Mouse (Mus musculus) hindbrain, embryonic 16.5 days (tissue): ENCODE measurements at regions not wholly inside any gene's neighbourhood (a gene's known extent, or its start where the extent isn't known, plus 50 kb on each side); places are given as distances from the start of the nearest gene placed in this dataset.
A peak's percentile ranks its signal among the peaks of the same experiment; 100 is the strongest.

ENCODE experiments used
- ATAC-seq: fragments of 200-750 bp; cut with Nextera tagmentation; 2 replicates; pipeline ENCODE4 v1.8.0; 2017; ENCODE audit warnings: moderate TSS enrichment, moderate library complexity
- H3K27ac ChIP-seq: fragments of 300-500 bp; sonication (generic); 2 replicates; pipeline ENCODE4 v1.5.1; 2014; ENCODE audit warnings: low read depth, mild to moderate bottlenecking, control low read depth, low read length, moderate library complexity
- H3K27me3 ChIP-seq: fragments of 300-500 bp; sonication (generic); replicated peaks from 2 replicates; pipeline ENCODE4 v1.6.1; 2014; ENCODE audit warnings: low read length; ENCODE audit not compliant: control insufficient read depth, insufficient read depth
- H3K36me3 ChIP-seq: fragments of 300-500 bp; sonication (generic); 2 replicates; pipeline ENCODE4 v1.6.1; 2014; ENCODE audit warnings: mild to moderate bottlenecking, low read length, moderate library complexity, mixed read lengths; ENCODE audit not compliant: control insufficient read depth, insufficient read depth
- H3K4me1 ChIP-seq: fragments of 300-500 bp; sonication (generic); 2 replicates; pipeline ENCODE4 v1.6.1; 2014; ENCODE audit warnings: low read depth, low read length; ENCODE audit not compliant: control insufficient read depth, insufficient read depth
- H3K4me2 ChIP-seq: fragments of 300-500 bp; sonication (generic); 2 replicates; pipeline ENCODE4 v1.6.1; 2014; ENCODE audit warnings: mild to moderate bottlenecking, low read length, control low read depth, moderate library complexity
- H3K4me3 ChIP-seq: fragments of 300-500 bp; sonication (generic); 2 replicates; pipeline ENCODE4 v1.5.1; 2014; ENCODE audit warnings: mild to moderate bottlenecking, low read length, control low read depth, moderate library complexity
- H3K9ac ChIP-seq: fragments of 300-500 bp; sonication (generic); 2 replicates; pipeline ENCODE4 v1.6.1; 2014; ENCODE audit warnings: low read depth, mild to moderate bottlenecking, control low read depth, low read length, moderate library complexity
- H3K9me3 ChIP-seq: fragments of 300-500 bp; sonication (generic); 2 replicates; pipeline ENCODE4 v1.6.1; 2014; ENCODE audit warnings: mild to moderate bottlenecking, low read length, moderate library complexity; ENCODE audit not compliant: control insufficient read depth
- WGBS: fragments of 180-500 bp; shearing (Covaris S2); extraction: QIAGEN DNeasy Blood & Tissue Kit; methylation state at CpG from one replicate; pipeline ENCODE4 v1.1.7; 2014; 5-methylcytosine and 5-hydroxymethylcytosine counted together

- 33% methylated on average over 14 of the region's 14 CpGs for WGBS
- Histone ChIP-seq H3K4me1 (no peaks in the 10 kb centered on the region; the same call in none of the 2 replicates), H3K27ac (peak overlapping the region; percentile 69), H3K36me3 (no peaks in the 10 kb centered on the region), H3K27me3 (no peaks in the 10 kb centered on the region), H3K9ac (no peak overlapping the region), H3K4me2 (0 out of 2 replicates have a peak overlapping the region, but pooled peaks have one; percentile 2), H3K9me3 (no peaks in the 10 kb centered on the region), H3K4me3 (no peak overlapping the region)
- ATAC-seq = peak; percentile 72
Observed at GRCm38 (mm10) chr9:115604968-115605682, 294.9 kb upstream of the Stt3b start.

GRCm38 (mm10) chr9:115607961-115608360 lies 297.7 kb upstream of the Stt3b start:
- no peak for ATAC-seq
- no peaks in the 10 kb centered on the region; the same call in none of the 2 replicates for H3K4me1 ChIP-seq
- H3K9me3 ChIP-seq = no peaks in the 10 kb centered on the region
- no peak overlapping the region for H3K4me3 ChIP-seq
- H3K27me3 ChIP-seq = no peaks in the 10 kb centered on the region
- no peaks in the 10 kb centered on the region for H3K36me3 ChIP-seq
- H3K27ac ChIP-seq = no peak overlapping the region
- 72% methylated on average over 2 of the region's 2 CpGs for WGBS
- no peak overlapping the region for H3K9ac ChIP-seq
- H3K4me2 ChIP-seq = no peak overlapping the region

GRCm38 (mm10) chr9:115608377-115608776 lies 298.2 kb upstream of the Stt3b start:
- Histone ChIP-seq H3K27me3 (no peaks in the 10 kb centered on the region), H3K4me2 (no peak overlapping the region), H3K9ac (no peak overlapping the region), H3K4me3 (no peak overlapping the region), H3K9me3 (no peaks in the 10 kb centered on the region), H3K36me3 (no peaks in the 10 kb centered on the region), H3K4me1 (no peaks in the 10 kb centered on the region; the same call in none of the 2 replicates), H3K27ac (no peak overlapping the region)
- 87% methylated on average over 5 of the region's 5 CpGs for WGBS
- ATAC-seq = no peak

- Histone ChIP-seq H3K27me3 (no peaks in the 10 kb centered on the region), H3K4me1 (no peaks in the 10 kb centered on the region; the same call in none of the 2 replicates), H3K27ac (no peak overlapping the region), H3K9ac (no peak overlapping the region), H3K4me2 (no peak overlapping the region), H3K36me3 (no peaks in the 10 kb centered on the region), H3K4me3 (no peak overlapping the region), H3K9me3 (no peaks in the 10 kb centered on the region)
- WGBS = 85% methylated on average over 5 of the region's 5 CpGs
- ATAC-seq = no peak
Observed at GRCm38 (mm10) chr9:115609904-115610303, 299.4 kb upstream of the Gadl1 start.

- H3K9me3 ChIP-seq = no peaks in the 10 kb centered on the region
- ATAC-seq = no peak
Observed at GRCm38 (mm10) chr9:115611713-115612112, 297.5 kb upstream of the Gadl1 start.

GRCm38 (mm10) chr9:115612908-115613307 lies 296.3 kb upstream of the Gadl1 start:
- WGBS = 90% methylated on average over 6 of the region's 6 CpGs
- H3K4me1 ChIP-seq = no peaks in the 10 kb centered on the region
- H3K4me3 ChIP-seq = no peak overlapping the region
- no peak overlapping the region for H3K27ac ChIP-seq
- no peak for ATAC-seq
- H3K36me3 ChIP-seq = no peaks in the 10 kb centered on the region
- H3K27me3 ChIP-seq = no peaks in the 10 kb centered on the region
- H3K9ac ChIP-seq = no peak overlapping the region
- H3K9me3 ChIP-seq = no peaks in the 10 kb centered on the region
- no peak overlapping the region for H3K4me2 ChIP-seq

More at GRCm38 (mm10) chr9:115611713-115612112, 297.5 kb upstream of the Gadl1 start:
- H3K27ac ChIP-seq = no peak overlapping the region
- H3K4me2 ChIP-seq = no peak overlapping the region
- no peaks in the 10 kb centered on the region for H3K27me3 ChIP-seq
- H3K4me3 ChIP-seq = no peak overlapping the region
- no peak overlapping the region for H3K9ac ChIP-seq
- 79% methylated on average over 5 of the region's 5 CpGs for WGBS
- no peaks in the 10 kb centered on the region for H3K36me3 ChIP-seq
- H3K4me1 ChIP-seq = no peaks in the 10 kb centered on the region

GRCm38 (mm10) chr9:115614007-115614406 lies 295.2 kb upstream of the Gadl1 start:
- no peak for ATAC-seq

GRCm38 (mm10) chr9:115617909-115618308 lies 291.3 kb upstream of the Gadl1 start:
- Histone ChIP-seq H3K4me1 (no peaks in the 10 kb centered on the region), H3K9ac (no peak overlapping the region), H3K4me3 (no peak overlapping the region), H3K27me3 (no peaks in the 10 kb centered on the region), H3K36me3 (no peaks in the 10 kb centered on the region), H3K4me2 (no peak overlapping the region), H3K27ac (no peak overlapping the region), H3K9me3 (no peaks in the 10 kb centered on the region)
- 80% methylated on average over 6 of the region's 6 CpGs for WGBS
- ATAC-seq = no peak

More at GRCm38 (mm10) chr9:115614007-115614406, 295.2 kb upstream of the Gadl1 start:
- no peaks in the 10 kb centered on the region for H3K9me3 ChIP-seq
- H3K36me3 ChIP-seq = no peaks in the 10 kb centered on the region
- H3K4me1 ChIP-seq = no peaks in the 10 kb centered on the region
- WGBS = 71% methylated on average over 2 of the region's 2 CpGs
- H3K4me3 ChIP-seq = no peak overlapping the region
- no peak overlapping the region for H3K4me2 ChIP-seq
- H3K27me3 ChIP-seq = no peaks in the 10 kb centered on the region
- no peak overlapping the region for H3K27ac ChIP-seq
- H3K9ac ChIP-seq = no peak overlapping the region

GRCm38 (mm10) chr9:115623948-115624347 lies 285.3 kb upstream of the Gadl1 start:
- no peak for ATAC-seq
- 63% methylated on average over 5 of the region's 5 CpGs for WGBS
- Histone ChIP-seq H3K4me1 (no peaks in the 10 kb centered on the region; the same call in 1 of the 2 replicates), H3K9me3 (no peaks in the 10 kb centered on the region), H3K4me2 (no peak overlapping the region), H3K9ac (no peak overlapping the region), H3K27ac (no peak overlapping the region), H3K36me3 (no peaks in the 10 kb centered on the region), H3K4me3 (no peak overlapping the region), H3K27me3 (no peaks in the 10 kb centered on the region)
